Mouse (Mus musculus) cerebellum, adult (tissue): ENCODE results near the gene Fez2.

Experiments
- ATAC-seq: cut with Nextera tagmentation; 2 replicates; pipeline ENCODE4 v1.9.2; 2017; ENCODE audit warnings: mild to moderate bottlenecking, moderate library complexity, mixed read lengths; ENCODE audit not compliant: insufficient number of reproducible peaks, low FRiP score, low TSS enrichment

The Fez2 gene

DNA sequence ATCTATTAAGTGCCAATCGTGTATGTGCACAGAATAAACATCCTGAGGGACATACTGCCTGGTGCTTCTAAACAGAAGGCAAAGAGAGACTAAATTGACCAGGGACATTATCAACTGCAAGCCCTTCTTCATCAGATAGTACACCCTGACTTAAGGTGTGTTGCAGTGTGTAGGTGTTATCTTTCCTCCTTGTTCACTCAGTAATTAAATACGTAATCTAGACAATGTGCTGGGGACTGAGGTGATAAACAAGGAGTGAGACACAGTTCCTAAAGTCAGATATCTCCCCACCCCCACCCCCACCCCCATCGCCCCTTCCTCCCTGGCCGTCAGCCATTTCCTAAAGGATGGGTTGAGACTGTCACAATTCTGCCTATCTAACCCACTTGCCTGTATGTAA is 90.8 kb downstream of the Fez2 start:
- ATAC-seq, result no peak

DNA sequence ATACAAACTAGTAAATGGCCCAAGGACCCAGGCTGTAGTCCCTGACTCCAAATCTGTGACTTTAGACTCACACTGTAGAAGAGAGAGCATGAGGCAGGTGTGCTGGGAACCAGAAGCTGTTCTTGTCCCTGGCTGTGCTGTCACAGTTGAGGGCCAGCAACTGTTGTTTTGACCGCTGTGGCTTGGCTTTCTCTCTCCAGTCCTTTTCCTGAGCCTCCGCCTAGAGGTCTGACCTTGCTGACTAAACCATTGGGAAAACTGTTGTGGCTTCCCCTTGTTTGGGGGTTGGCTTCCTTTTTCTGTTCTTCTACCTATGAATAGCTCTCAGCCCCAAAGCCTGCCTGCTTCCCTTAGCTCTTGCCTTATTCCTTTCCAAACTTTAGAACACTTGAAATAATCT is 91.6 kb downstream of the Fez2 start:
- no peak; the same call in 1 of the 2 replicates for ATAC-seq

DNA sequence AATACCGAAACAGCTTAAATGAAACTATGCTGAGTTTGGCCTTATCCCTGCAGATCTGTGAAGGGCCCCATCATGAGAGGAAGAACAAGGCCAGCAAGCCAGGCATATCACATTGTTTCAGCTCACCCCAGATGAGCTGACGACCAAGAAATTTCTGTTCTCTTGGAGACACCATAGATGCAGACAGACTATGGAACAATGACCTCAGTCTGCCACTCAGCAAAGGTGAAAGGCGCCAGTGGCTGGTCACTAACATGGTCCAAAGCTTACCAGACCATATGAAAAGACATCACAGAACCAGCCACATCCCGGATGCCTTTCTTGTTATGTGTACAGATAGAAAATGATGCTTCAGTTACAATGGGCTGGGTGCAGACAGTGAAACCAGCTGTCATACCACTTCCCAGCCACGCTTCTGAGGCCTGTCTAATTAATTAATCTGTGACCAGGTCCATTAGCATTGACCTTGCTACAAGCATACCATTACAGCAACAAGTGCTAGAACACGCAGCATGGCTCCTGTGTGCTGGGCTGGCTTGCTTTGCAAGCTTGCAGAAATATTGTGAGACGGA is 92.1 kb downstream of the Fez2 start:
- no peak for ATAC-seq

DNA sequence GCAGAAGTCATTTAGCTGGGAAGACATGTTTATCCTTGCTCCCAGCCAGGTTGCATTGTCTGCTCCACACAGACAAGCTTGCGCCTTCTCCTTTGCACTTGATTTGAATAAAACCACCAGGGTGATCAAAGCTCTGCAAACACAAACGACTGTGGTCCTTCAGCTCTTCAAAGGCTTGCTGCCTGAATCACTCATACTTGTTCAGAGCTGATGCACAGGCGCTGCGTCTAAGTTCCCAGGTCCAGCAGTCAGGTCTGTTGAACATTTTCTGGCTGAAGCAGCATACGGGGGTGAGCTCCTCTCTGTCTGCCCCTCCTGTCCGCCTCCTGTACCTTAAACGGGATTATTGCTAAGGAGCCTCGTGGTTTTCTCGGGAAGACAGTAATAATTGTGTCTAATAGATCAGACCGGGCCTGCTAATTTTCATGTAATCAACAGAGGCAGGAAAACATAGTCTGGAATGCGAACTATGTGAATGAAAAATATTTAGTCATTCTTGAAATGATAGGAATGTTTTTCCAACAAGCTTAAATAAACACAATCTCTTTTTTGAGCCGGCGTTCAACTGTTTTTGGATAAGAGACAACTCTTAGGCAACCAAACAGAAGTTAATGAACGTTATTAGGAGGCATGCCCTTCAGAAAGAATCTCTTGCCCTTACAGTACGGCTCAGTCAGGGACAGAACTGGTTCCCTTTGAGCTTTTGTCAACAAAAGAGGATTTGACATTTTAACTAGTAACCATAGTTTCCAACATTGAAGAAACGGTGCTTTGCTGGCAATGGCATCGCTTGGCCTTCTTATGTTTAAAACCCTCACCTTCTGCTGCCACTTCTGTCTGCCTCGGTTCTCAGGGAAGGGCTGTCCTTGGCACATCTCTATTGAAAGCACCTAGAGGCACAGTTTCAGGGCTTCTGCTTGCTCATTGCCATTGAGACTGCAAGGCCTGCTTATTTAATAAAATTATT is 95.3 kb downstream of the Fez2 start:
- no peak for ATAC-seq

DNA sequence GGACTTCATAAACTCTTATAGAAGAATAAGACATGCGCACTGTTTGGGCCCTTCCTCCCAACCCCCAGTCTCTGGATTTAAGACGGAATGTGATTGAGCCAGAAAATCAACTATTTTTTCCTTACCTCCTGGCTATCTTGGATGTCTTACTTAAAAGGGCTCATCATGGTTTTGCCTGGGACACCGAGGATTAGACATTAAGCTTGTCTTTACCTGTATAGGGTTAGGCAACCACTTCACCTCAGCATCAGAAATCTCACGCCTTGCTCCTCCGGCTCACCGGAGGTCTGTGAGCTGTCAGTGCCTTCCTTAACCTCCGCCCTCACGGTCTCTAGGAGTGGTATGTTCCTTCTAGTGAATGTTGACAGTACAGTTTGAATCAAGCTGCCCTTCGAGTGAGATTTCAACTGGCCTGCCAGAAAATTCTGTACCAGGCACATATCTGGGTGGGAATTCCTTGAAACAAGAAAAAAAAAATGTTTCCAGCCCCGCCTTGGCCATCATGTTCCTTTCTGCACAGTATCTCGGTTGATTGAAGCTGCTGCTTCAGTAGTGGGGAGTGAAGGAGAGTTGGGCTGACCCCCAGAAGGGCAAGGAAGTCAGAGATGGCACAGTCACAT is 96.6 kb downstream of the Fez2 start:
- ATAC-seq, result no peak
